Mouse (Mus musculus): ENCODE results near the gene Gm960. TPM values are rescaled to one million over a fixed set of nuclear protein-coding genes. Genes with fewer than 3 reads are reported as not detected.
A peak's percentile ranks its signal among the peaks of the same experiment; 100 is the strongest.
"Not testable (repeated sequence)": the region's sequence is repeated elsewhere in the genome, so short reads cannot be mapped to it uniquely, and the experiment has no call there.

Gene Gm960
- total RNA-seq, 2 experiments from 2014 or later = 0.13 TPM; not detected in 1

- DNase-seq = peak in 1 of 2 experiments; percentile 60
These were observed 104.5 kb downstream of the Gm960 start for GRCm38 (mm10) chr19:4593792-4594522.

GRCm38 (mm10) chr19:4590025-4590424, 108.4 kb downstream of the Gm960 start:
- no peak for DNase-seq

GRCm38 (mm10) chr19:4589081-4589480, 109.4 kb downstream of the Gm960 start:
- no peak for DNase-seq

DNA sequence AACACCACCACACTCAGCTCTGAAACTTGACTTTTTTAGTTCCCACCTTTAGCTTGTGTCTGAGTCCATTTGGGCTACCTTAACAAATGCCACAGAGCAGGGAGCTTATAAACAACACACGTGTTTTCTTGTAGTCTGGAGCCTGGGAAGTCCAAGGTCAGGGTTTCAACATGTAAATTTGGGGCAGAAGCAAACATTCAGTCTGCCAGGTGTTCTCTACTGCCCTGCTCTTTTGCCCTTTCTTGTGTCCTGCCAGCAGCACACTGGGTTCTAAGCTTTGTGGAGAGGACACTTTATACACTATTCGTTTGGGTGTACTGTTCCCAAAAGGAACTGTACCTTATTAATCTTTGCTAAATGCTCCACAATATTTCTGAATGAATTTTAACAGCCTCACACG, 110.0 kb downstream of the Gm960 start:
- no peak for DNase-seq

DNA sequence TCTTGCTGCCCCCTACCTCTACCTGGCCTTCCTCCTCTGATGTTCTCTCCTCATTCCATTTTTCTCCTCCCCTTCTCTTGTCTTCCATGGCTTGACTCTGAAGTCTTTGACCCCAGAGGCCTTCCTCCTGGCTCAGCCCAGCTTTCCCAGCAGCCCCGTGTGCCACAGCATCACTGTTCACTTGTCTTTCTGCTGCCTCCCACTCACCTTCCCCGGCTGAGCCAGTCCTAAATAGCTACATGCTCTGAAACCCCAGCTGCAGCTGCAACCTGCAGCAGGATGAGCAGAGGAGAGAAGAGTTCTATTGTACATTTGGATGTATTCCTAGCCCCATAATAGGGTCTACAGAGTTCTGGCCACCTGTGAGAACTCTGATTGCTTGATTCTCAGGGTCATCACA, 111.0 kb downstream of the Gm960 start:
- DNase-seq = no peak

- DNase-seq = not testable (repeated sequence)
These were observed 111.7 kb downstream of the Gm960 start for GRCm38 (mm10) chr19:4586783-4587182.

DNA sequence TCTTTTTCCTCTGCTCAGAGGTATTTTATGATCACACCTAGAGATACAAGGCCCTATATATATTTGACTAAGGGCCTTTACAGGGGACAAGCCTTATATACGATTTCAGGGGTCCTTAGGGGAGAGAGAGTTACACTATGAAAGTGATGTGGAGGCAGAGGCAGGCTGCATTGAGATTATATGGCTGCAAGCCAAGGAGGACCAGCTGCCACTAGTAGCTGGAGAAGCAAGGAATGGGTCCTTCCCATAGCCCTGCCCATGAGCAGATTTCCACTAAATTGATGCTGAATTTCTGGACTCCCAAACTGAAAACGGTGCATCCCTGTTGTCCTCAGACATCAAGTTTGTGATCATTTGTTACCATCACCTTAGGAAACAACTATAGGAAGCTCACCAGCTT, 114.6 kb downstream of the Gm960 start:
- no peak for DNase-seq

- DNase-seq = no peak
These were observed 119.2 kb downstream of the Gm960 start for GRCm38 (mm10) chr19:4579296-4579695.

DNA sequence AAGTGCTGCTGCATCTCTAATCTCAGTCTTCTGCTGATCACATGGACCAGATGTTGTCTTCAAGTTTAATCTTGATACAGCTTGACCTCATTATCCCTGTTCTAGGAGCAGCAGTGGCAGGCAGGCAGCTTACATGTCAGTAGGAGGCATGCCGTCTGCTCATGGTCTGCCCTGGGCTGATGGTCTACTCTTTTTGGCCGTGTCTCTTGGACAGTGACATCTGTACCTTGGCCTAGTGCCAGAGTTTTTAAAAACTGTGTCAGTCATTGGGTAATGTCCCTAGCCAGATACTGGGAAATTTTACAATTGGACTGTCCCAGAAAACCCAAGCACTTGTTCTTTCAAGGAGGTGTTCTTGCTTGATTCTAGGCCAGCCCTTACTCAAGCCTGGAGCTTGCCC, 119.7 kb downstream of the Gm960 start:
- peak; percentile 53 to 58 for DNase-seq

Small RNAs within 50 kb of the gene (microRNA-seq; reads per million reads assigned to microRNA genes)
- gene Mir6986 = 1.5 reads per million

Other genes starting within 250 kb of the Gm960 start
- 10 to 100 TPM; 66.1 to 69.9 TPM for gene Syt12, start 221.2 kb downstream of the Gm960 start, total RNA-seq (2021)
- gene 2010003K11Rik, start 200.1 kb downstream of the Gm960 start, total RNA-seq (2021) = 10 to 100 TPM; 25.2 to 36.9 TPM
- gene Pcx, start 188.2 kb downstream of the Gm960 start, total RNA-seq (2021) = 100 to 1,000 TPM; 683 to 762 TPM
- gene Lrfn4, start 83.0 kb downstream of the Gm960 start, total RNA-seq (2021) = 1 to 10 TPM; 5.5 to 6.9 TPM
- gene Rce1, start 73.0 kb downstream of the Gm960 start, total RNA-seq (2021) = 10 to 100 TPM; 36.2 to 38.3 TPM
- under 1 TPM; 0.49 to 0.53 TPM for gene Sptbn2, start 12.5 kb upstream of the Gm960 start, total RNA-seq (2021)
- gene Rbm4b, start 57.8 kb upstream of the Gm960 start, total RNA-seq (2021) = 10 to 100 TPM; 16.4 to 17.1 TPM
- gene Rbm4, start 95.2 kb upstream of the Gm960 start, total RNA-seq (2021) = 10 to 100 TPM; 57.6 to 68.1 TPM
- 10 to 100 TPM; 24.5 to 25.1 TPM for gene Gm21992, start 112.9 kb upstream of the Gm960 start, total RNA-seq (2021)
- gene Rbm14, start 113.0 kb upstream of the Gm960 start, total RNA-seq (2021) = 10 to 100 TPM; 48.7 to 60.3 TPM
- 100 to 1,000 TPM; 112 to 121 TPM for gene Ccs, start 140.7 kb upstream of the Gm960 start, total RNA-seq (2021)
- gene Ccdc87, start 140.7 kb upstream of the Gm960 start, total RNA-seq (2021) = under 1 TPM in 1 of 2 experiments, not detected in 1; 0.20 TPM
- gene Ctsf, start 156.5 kb upstream of the Gm960 start, total RNA-seq (2021) = 100 to 1,000 TPM; 332 to 462 TPM
- under 1 TPM; 0.53 to 0.66 TPM for gene Actn3, start 179.2 kb upstream of the Gm960 start, total RNA-seq (2021)
- gene Zdhhc24, start 180.0 kb upstream of the Gm960 start, total RNA-seq (2021) = 10 to 100 TPM; 21.3 to 21.9 TPM
- 1 to 10 TPM; 9.1 to 9.2 TPM for gene Bbs1, start 208.0 kb upstream of the Gm960 start, total RNA-seq (2021)
- gene Dpp3, start 229.6 kb upstream of the Gm960 start, total RNA-seq (2021) = 100 to 1,000 TPM in 1 of 2 experiments, 10 to 100 TPM in 1; 86.1 to 110 TPM
- 1 to 10 TPM; 7.7 to 8.2 TPM for gene Peli3, start 244.5 kb upstream of the Gm960 start, total RNA-seq (2021)

Measured in adrenal gland, postnatal 36 days (tissue).